16 mouse cellular contexts compared by ENCODE assay signal in the genomic region with DNA sequence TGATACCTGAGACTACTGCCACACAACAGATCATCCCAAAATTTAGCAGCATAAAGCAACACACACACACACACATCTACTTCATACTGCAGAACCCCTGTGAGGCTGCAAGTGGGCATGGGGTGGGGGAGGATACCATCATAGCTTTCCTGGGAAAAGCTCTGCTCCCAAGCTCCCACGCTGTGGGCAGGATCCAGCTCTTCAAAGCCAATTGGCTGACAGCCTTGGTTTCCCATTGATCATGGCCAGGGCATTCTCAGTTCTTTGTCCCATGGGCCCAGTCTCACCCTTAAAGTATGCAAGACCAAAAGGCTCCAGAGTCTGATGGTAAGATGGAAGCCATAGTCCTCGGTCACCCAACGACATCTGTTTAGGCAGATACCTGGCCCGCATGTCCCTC.
DNase-seq lines count a peak whose midpoint lies in the region; ATAC-seq lines count a peak whose summit lies in the region.
"Had no signal": no experiment of that assay in that cellular context is flagged by ENCODE, and none has a peak within 500 bp of the region (broad histone marks: within the 10 kb centered on the region; RNA-seq: fewer than 3 reads in every experiment).

No protein-coding gene starts in this region.

- no peak overlapping the region for H3K9ac ChIP-seq in forebrain, embryonic 16.5 days (replicated peaks; ENCODE audit: low read depth, low read length)
- H3K9ac ChIP-seq in forebrain, embryonic 11.5 days (ENCODE audit: low read length), result no peak overlapping the region
- no peak overlapping the region for H3K9ac ChIP-seq in hindbrain, embryonic 16.5 days (ENCODE audit: low read depth, low read length)
- H3K9ac ChIP-seq in hindbrain, embryonic 14.5 days, result no peak overlapping the region
- H3K9ac ChIP-seq: embryonic facial prominence, embryonic 13.5 days; hindbrain, embryonic 13.5 days had no signal

- peaks cover 9% of the 10 kb centered on the region for H3K4me1 ChIP-seq in forebrain, embryonic 16.5 days (replicated peaks; ENCODE audit: control insufficient read depth, insufficient read depth, low read length)
- no peaks in the 10 kb centered on the region; the same call in 1 of the 2 replicates for H3K4me1 ChIP-seq in forebrain, embryonic 11.5 days (replicated peaks; ENCODE audit: control insufficient read depth, insufficient read depth, low read length)
- peaks cover 10% of the 10 kb centered on the region for H3K4me1 ChIP-seq in hindbrain, embryonic 16.5 days (ENCODE audit: control insufficient read depth, insufficient read depth, low read depth, low read length)
- H3K4me1 ChIP-seq in hindbrain, embryonic 14.5 days (replicated peaks; ENCODE audit: control insufficient read depth, insufficient read depth, low read length), result peaks cover 31% of the 10 kb centered on the region
- H3K4me1 ChIP-seq: embryonic facial prominence, embryonic 13.5 days had no signal

- no peak overlapping the region for H3K27ac ChIP-seq in forebrain, embryonic 16.5 days (ENCODE audit: low read length)
- no peak overlapping the region for H3K27ac ChIP-seq in forebrain, embryonic 11.5 days (ENCODE audit: low read depth, low read length)
- H3K27ac ChIP-seq in hindbrain, embryonic 16.5 days (ENCODE audit: low read depth, low read length), result no peak overlapping the region
- no peak overlapping the region for H3K27ac ChIP-seq in hindbrain, embryonic 14.5 days
- H3K27ac ChIP-seq: embryonic facial prominence, embryonic 13.5 days; gastrocnemius, adult 2 months; hindbrain, embryonic 13.5 days had no signal

- H3K27me3 ChIP-seq in forebrain, embryonic 16.5 days (replicated peaks; ENCODE audit: control insufficient read depth, insufficient read depth, low read length), result no peaks in the 10 kb centered on the region
- H3K27me3 ChIP-seq in forebrain, embryonic 11.5 days (ENCODE audit: control insufficient read depth, insufficient read depth, low read length), result peaks cover 2% of the 10 kb centered on the region; the same call in 1 of the 2 replicates
- no peaks in the 10 kb centered on the region for H3K27me3 ChIP-seq in hindbrain, embryonic 16.5 days (replicated peaks; ENCODE audit: control insufficient read depth, insufficient read depth, low read length)
- H3K27me3 ChIP-seq in hindbrain, embryonic 14.5 days (ENCODE audit: control insufficient read depth, insufficient read depth, low read length), result no peaks in the 10 kb centered on the region
- H3K27me3 ChIP-seq: hindbrain, embryonic 13.5 days had no signal

- WGBS in forebrain, embryonic 16.5 days, result 86% methylated on average over 4 of the region's 4 CpGs
- WGBS in forebrain, embryonic 11.5 days, result 95% methylated on average over 4 of the region's 4 CpGs
- 88% methylated on average over 4 of the region's 4 CpGs for WGBS in hindbrain, embryonic 16.5 days
- 91% methylated on average over 4 of the region's 4 CpGs for WGBS in hindbrain, embryonic 14.5 days

- no peak for DNase-seq in forebrain, embryonic 11.5 days (ENCODE audit: low spot score)
- no peak for DNase-seq in hindbrain, embryonic 14.5 days (ENCODE audit: low spot score)
- peak; percentile 50 to 66 for DNase-seq in layer of hippocampus, postnatal 10 days (ENCODE audit: low spot score in 2 of 2)
- no peak for DNase-seq in layer of hippocampus, adult 9-10 months (ENCODE audit: low spot score)
- peak; percentile 69 for DNase-seq in Muller cell, postnatal 12 days (ENCODE audit: inconsistent ontology term)
- DNase-seq in frontal cortex, postnatal 36 days (ENCODE audit: low spot score in 2 of 2), result no peak
- DNase-seq: cerebellum, adult 11-12 months; cerebellum, adult 9-10 months had no signal

- peak; percentile 36; the same call in 1 of the 2 replicates for ATAC-seq in forebrain, embryonic 16.5 days
- ATAC-seq in forebrain, embryonic 11.5 days (replicated peaks; ENCODE audit: low FRiP score), result no peak
- ATAC-seq in hindbrain, embryonic 16.5 days, result peak; percentile 43; the same call in 1 of the 2 replicates
- ATAC-seq in hindbrain, embryonic 14.5 days (ENCODE audit: low FRiP score), result no peak
- ATAC-seq: activated CD4-positive, CD25-positive, alpha-beta regulatory T cell, adult 4 months; inflammation-experienced regulatory T-cells, adult 6 months; intestine, postnatal 0 days had no signal

- H3K9me3 ChIP-seq in forebrain, embryonic 16.5 days (ENCODE audit: control insufficient read depth, low read length), result no peaks in the 10 kb centered on the region
- no peaks in the 10 kb centered on the region for H3K9me3 ChIP-seq in forebrain, embryonic 11.5 days (ENCODE audit: control insufficient read depth, low read length)
- no peaks in the 10 kb centered on the region for H3K9me3 ChIP-seq in hindbrain, embryonic 16.5 days (ENCODE audit: control insufficient read depth, low read length)
- no peaks in the 10 kb centered on the region for H3K9me3 ChIP-seq in hindbrain, embryonic 14.5 days (ENCODE audit: control insufficient read depth, low read length)
- H3K9me3 ChIP-seq: embryonic facial prominence, embryonic 13.5 days; hindbrain, embryonic 13.5 days had no signal

- no peaks in the 10 kb centered on the region for H3K36me3 ChIP-seq in forebrain, embryonic 16.5 days (ENCODE audit: control insufficient read depth, insufficient read depth)
- H3K36me3 ChIP-seq in forebrain, embryonic 11.5 days (ENCODE audit: control insufficient read depth, insufficient read depth, low read length), result no peaks in the 10 kb centered on the region
- H3K36me3 ChIP-seq in hindbrain, embryonic 16.5 days (ENCODE audit: control insufficient read depth, insufficient read depth, low read length), result no peaks in the 10 kb centered on the region
- H3K36me3 ChIP-seq in hindbrain, embryonic 14.5 days (replicated peaks; ENCODE audit: control insufficient read depth, insufficient read depth), result no peaks in the 10 kb centered on the region
- H3K36me3 ChIP-seq: embryonic facial prominence, embryonic 13.5 days; hindbrain, embryonic 13.5 days had no signal

- H3K4me2 ChIP-seq in forebrain, embryonic 16.5 days (ENCODE audit: low read length), result no peak overlapping the region
- no peak overlapping the region for H3K4me2 ChIP-seq in forebrain, embryonic 11.5 days (ENCODE audit: low read depth, low read length, severe bottlenecking)
- H3K4me2 ChIP-seq in hindbrain, embryonic 16.5 days (ENCODE audit: low read length), result no peak overlapping the region
- H3K4me2 ChIP-seq in hindbrain, embryonic 14.5 days (replicated peaks), result no peak overlapping the region
- H3K4me2 ChIP-seq: embryonic facial prominence, embryonic 13.5 days; hindbrain, embryonic 13.5 days had no signal

- no peak overlapping the region for H3K4me3 ChIP-seq in forebrain, embryonic 16.5 days (replicated peaks; ENCODE audit: low read length)
- no peak overlapping the region for H3K4me3 ChIP-seq in forebrain, embryonic 11.5 days (ENCODE audit: low read depth, low read length)
- no peak overlapping the region for H3K4me3 ChIP-seq in hindbrain, embryonic 16.5 days (ENCODE audit: low read length)
- H3K4me3 ChIP-seq in hindbrain, embryonic 14.5 days (replicated peaks; ENCODE audit: low read length), result no peak overlapping the region
- H3K4me3 ChIP-seq: embryonic facial prominence, embryonic 13.5 days; gastrocnemius, adult 2 months; hindbrain, embryonic 13.5 days had no signal

Comparison
In these comparisons a context has a peak if more than half of its experiments do, and no peak if none do; other contexts are left out.
1. ATAC-seq: peak in forebrain, embryonic 16.5 days (single experiment) and hindbrain, embryonic 16.5 days (single experiment); none in forebrain, embryonic 11.5 days (single experiment) and hindbrain, embryonic 14.5 days (single experiment).
2. DNase-seq: peak in layer of hippocampus, postnatal 10 days (2 of 2) and Muller cell, postnatal 12 days (single experiment); none in forebrain, embryonic 11.5 days (single experiment), hindbrain, embryonic 14.5 days (single experiment), layer of hippocampus, adult 9-10 months (single experiment) and frontal cortex, postnatal 36 days (0 of 2).